Mouse (Mus musculus) limb, embryonic 15.5 days (tissue): ENCODE measurements around the gene Cmah. TPM values are rescaled to one million over a fixed set of nuclear protein-coding genes. Genes with fewer than 3 reads are reported as not detected.

Experiments used
- ATAC-seq: fragments of 200-750 bp; cut with Nextera tagmentation; 2 replicates; pipeline ENCODE4 v1.8.0; 2017; ENCODE audit warnings: low read depth, moderate TSS enrichment; ENCODE audit not compliant: insufficient number of reproducible peaks, low FRiP score, low TSS enrichment
- H3K27ac ChIP-seq: fragments of 300-500 bp; sonication (generic); 2 replicates; pipeline ENCODE4 v1.5.1; 2015; ENCODE audit warnings: moderate library complexity, mild to moderate bottlenecking, inconsistent platforms
- H3K27me3 ChIP-seq: fragments of 300-500 bp; sonication (generic); 2 replicates; pipeline ENCODE4 v1.6.1; 2015; ENCODE audit warnings: inconsistent platforms
- H3K36me3 ChIP-seq: fragments of 300-500 bp; sonication (generic); 2 replicates; pipeline ENCODE4 v1.6.1; 2015; ENCODE audit warnings: inconsistent platforms
- H3K4me1 ChIP-seq: fragments of 300-500 bp; sonication (generic); 2 replicates; pipeline ENCODE4 v1.6.1; 2015; ENCODE audit warnings: inconsistent platforms
- H3K4me2 ChIP-seq: fragments of 300-500 bp; sonication (generic); 2 replicates; pipeline ENCODE4 v1.6.1; 2015; ENCODE audit warnings: mild to moderate bottlenecking, inconsistent platforms
- H3K4me3 ChIP-seq: fragments of 300-500 bp; sonication (generic); 2 replicates; pipeline ENCODE4 v1.5.1; 2015; ENCODE audit warnings: mild to moderate bottlenecking, inconsistent platforms
- H3K9ac ChIP-seq: fragments of 300-500 bp; sonication (generic); 2 replicates; pipeline ENCODE4 v1.6.1; 2015; ENCODE audit warnings: inconsistent platforms
- H3K9me3 ChIP-seq: fragments of 300-500 bp; sonication (generic); 2 replicates; pipeline ENCODE4 v1.6.1; 2016; ENCODE audit warnings: inconsistent platforms
- WGBS: fragments of 180-500 bp; shearing (Covaris S2); methylation state at CpG from one replicate; pipeline ENCODE4 v1.1.7; 2015; 5-methylcytosine and 5-hydroxymethylcytosine counted together
- polyA plus RNA-seq: library from polyadenylated mRNA; unstranded; fragments of >200 nt; fragmentation: Nextera tagmentation; extraction: Ambion mirVana; gene quantifications from 2 replicates; pipeline ENCODE4 v1.2.1, GENCODE M21; 2015

Cmah gene
- polyA plus RNA-seq, 1 experiment from 2014 or later, result 0.63 TPM

- H3K4me3 ChIP-seq, result no peak overlapping the region
- no peak overlapping the region for H3K4me2 ChIP-seq
- no peak overlapping the region for H3K9ac ChIP-seq
- ATAC-seq, result no peak
- H3K4me1 ChIP-seq, result peaks cover 10% of the 10 kb centered on the region
- no peaks in the 10 kb centered on the region for H3K36me3 ChIP-seq
- H3K27ac ChIP-seq, result no peak overlapping the region
- 62% methylated on average over 4 of the region's 4 CpGs for WGBS
- no peaks in the 10 kb centered on the region for H3K27me3 ChIP-seq
- no peaks in the 10 kb centered on the region for H3K9me3 ChIP-seq
Measured at GRCm38 (mm10) chr13:24523587-24524221, 196.5 kb downstream of the Cmah start.

GRCm38 (mm10) chr13:24524468-24524867 is 197.3 kb downstream of the Cmah start:
- Histone ChIP-seq H3K4me3 (no peak overlapping the region), H3K27ac (no peak overlapping the region), H3K9me3 (no peaks in the 10 kb centered on the region), H3K4me2 (no peak overlapping the region), H3K4me1 (peaks cover 10% of the 10 kb centered on the region), H3K36me3 (no peaks in the 10 kb centered on the region), H3K9ac (no peak overlapping the region), H3K27me3 (no peaks in the 10 kb centered on the region)
- no peak for ATAC-seq
- 69% methylated on average over 1 of the region's 1 CpGs for WGBS

GRCm38 (mm10) chr13:24525551-24525950 is 198.3 kb downstream of the Cmah start:
- 49% methylated on average over 3 of the region's 3 CpGs for WGBS

GRCm38 (mm10) chr13:24526916-24527315 is 199.7 kb downstream of the Cmah start:
- Histone ChIP-seq H3K9me3 (no peaks in the 10 kb centered on the region), H3K4me2 (no peak overlapping the region), H3K27ac (no peak overlapping the region), H3K9ac (no peak overlapping the region), H3K36me3 (no peaks in the 10 kb centered on the region), H3K27me3 (no peaks in the 10 kb centered on the region), H3K4me3 (no peak overlapping the region), H3K4me1 (no peaks in the 10 kb centered on the region)
- 69% methylated on average over 2 of the region's 2 CpGs for WGBS
- ATAC-seq, result no peak

More at GRCm38 (mm10) chr13:24525551-24525950, 198.3 kb downstream of the Cmah start:
- Histone ChIP-seq H3K27ac (no peak overlapping the region), H3K4me3 (no peak overlapping the region), H3K36me3 (no peaks in the 10 kb centered on the region), H3K27me3 (no peaks in the 10 kb centered on the region), H3K9ac (no peak overlapping the region), H3K9me3 (no peaks in the 10 kb centered on the region), H3K4me2 (no peak overlapping the region), H3K4me1 (peaks cover 10% of the 10 kb centered on the region)
- no peak for ATAC-seq

Other genes with a start within 250 kb of the Cmah start
- gene Carmil1, start 46.6 kb upstream of the Cmah start, polyA plus RNA-seq, result 33.0 and 39.8 TPM in 2 replicates